Mouse (Mus musculus) testis, adult 2 months (tissue): ENCODE data around the gene Chek2.

Source experiments
- CTCF ChIP-seq: fragments of 200-500 bp; IDR thresholded peaks from 2 replicates; pipeline ENCODE4 v1.5.1; 2012; ENCODE audit warnings: low read depth, mild to moderate bottlenecking, inconsistent platforms, low read length, moderate library complexity; ENCODE audit not compliant: control insufficient read depth, insufficient read depth, insufficient replicate concordance
- POLR2A ChIP-seq: fragments of 200-500 bp; IDR thresholded peaks from 2 replicates; pipeline ENCODE4 v1.6.1; 2012; ENCODE audit warnings: low read depth, mild to moderate bottlenecking, inconsistent platforms, low read length, moderate library complexity; ENCODE audit not compliant: control insufficient read depth

DNA sequence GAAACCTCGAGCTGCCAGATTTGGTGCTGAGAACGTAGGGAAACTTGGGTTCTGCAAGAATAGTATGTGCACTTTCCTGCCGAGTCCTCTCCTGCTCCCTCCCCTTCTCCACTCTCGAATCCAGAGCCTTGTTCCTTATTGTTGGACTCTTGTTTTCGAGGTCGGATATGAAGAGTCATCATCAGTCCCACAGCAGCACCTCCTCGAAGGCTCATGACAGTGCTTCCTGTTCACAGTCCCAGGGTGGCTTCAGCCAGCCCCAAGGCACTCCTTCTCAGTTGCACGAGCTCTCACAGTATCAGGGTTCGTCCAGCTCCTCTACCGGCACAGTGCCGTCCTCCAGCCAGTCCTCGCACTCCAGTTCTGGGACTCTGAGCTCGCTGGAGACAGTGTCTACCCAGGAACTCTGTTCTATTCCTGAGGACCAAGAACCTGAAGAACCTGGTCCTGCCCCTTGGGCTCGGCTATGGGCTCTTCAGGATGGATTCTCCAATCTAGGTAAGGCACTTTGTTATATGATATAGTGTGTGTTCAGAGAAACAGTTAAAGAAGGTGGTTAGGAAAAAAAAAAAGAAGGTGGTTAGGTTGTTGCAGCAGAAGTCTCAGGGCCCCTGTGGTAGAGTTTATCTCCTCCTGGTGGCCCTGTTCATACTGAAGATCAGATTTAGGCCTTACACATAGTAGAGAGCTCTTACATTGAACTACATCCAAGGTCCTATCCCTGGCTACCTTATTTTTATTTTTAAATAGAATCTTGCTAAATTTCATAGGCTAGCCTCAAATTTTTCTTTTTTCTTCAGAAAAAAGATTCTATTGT lies 1.5 kb downstream of the Chek2 start:
- no peak for TF ChIP-seq POLR2A
- TF ChIP-seq CTCF, result no peak
